Mouse (Mus musculus) neural tube, embryonic 10.5 days (tissue): Measurements from ENCODE around the gene Akirin2.
"Not testable (repeated sequence)": the region's sequence is repeated elsewhere in the genome, so short reads cannot be mapped to it uniquely, and the experiment has no call there.

Source experiments
- DNase-seq: peaks from one replicate; pipeline ENCODE4 v3.0.0-alpha.2; 2017; ENCODE audit warnings: low spot score; ENCODE audit errors: extremely low spot score

Akirin2 gene

GRCm38 (mm10) chr4:34550748-34551097 lies at the start of gene Akirin2:
TSS of gene Akirin2 (plus strand) at chr4:34550937.
- no peak for DNase-seq

- no peak for DNase-seq
Observed at GRCm38 (mm10) chr4:34510305-34510704, 40.4 kb upstream of the Akirin2 start.

DNA sequence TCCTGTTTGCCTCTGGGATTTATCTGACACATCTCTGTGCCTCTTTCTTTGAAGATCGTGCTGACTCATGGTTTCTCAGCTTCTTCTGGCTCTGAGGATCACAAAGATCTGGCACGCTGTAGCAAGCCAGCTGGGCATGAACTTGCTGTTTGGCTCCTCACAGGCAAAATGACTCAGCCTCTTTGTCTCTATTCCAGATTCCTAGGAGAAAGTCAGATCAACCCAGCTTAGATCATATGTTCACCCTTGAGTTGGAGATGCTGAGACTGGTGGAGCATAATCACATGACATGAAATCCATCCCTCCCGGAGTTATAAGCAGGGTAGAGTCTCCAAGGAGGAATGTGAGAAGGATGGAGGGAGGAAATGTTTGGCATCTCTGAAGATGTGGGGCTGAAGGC lies 27.9 kb upstream of the Akirin2 start:
- no peak for DNase-seq

- DNase-seq, result no peak
Observed at GRCm38 (mm10) chr4:34523586-34523985, 27.2 kb upstream of the Akirin2 start.

DNA sequence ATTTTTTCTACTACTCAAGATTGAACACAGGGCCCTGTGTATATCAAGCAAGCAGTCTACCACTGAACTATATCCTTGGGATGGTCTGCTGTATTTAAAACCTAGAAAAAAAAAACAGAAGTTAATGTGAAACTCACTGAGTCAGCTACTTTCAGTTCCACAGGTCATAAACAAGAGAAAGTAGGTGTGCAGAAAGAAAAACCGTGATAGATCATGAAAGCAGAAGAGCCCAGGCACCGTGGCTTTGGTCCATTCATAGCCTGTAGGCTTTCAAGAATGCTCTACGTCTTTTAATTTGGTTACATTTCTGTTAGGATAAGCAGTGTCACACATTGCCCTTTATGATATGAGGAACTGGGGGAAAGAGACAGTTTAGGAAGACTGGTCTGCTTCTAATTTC lies 24.0 kb upstream of the Akirin2 start:
- DNase-seq, result no peak

DNA sequence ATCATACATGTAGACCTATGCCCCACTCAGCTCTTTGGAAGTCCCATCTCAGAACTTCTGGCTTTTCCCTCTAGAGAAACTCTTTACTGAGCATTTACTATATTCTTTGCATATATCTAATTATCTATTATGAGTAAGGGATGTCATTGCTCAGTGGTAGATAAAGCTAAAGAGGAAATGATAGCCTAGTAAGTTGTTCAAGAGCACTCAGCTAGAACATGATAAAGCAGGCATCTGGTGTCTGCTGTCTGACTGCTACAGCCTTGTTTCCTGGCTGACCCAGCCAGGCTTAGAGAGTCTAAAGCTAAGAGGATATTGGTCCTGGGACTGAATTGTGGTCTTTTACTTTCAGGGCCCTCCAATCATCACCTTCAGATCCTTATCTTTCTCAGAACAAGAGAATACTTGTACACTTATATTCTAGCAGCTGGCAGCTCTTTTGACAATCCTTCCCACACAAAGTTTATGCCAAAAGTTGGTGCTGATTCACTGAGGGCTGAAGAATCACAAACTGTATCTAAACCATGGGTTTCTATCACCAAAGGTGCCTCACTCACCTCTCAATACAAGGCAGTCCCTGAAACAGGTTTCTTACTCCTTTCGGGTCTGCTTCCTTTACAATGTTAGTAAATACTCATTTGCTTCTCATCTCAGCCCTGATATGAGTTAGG lies 22.2 kb upstream of the Akirin2 start:
- DNase-seq, result no peak

GRCm38 (mm10) chr4:34529379-34529778 lies 21.4 kb upstream of the Akirin2 start:
- no peak for DNase-seq

DNA sequence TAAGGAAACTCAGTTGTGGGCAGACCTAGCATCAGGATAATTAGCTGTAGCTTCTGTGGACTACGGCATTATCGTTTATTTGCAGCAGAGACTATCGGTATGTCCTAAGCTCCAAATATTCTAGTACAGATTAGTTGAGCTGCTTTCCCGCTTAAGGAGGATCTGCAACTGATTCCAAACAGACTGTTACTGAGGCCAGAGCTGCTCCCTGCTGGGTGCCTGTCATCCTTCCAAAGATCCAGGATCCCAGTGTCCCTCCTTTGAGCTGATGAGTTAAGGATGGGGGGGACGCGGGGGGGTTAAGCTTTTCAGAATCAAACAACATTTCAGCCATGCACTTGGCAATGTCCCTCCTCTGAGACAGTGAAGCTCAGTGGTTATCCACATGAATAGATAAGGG lies 20.8 kb upstream of the Akirin2 start:
- no peak for DNase-seq

DNA sequence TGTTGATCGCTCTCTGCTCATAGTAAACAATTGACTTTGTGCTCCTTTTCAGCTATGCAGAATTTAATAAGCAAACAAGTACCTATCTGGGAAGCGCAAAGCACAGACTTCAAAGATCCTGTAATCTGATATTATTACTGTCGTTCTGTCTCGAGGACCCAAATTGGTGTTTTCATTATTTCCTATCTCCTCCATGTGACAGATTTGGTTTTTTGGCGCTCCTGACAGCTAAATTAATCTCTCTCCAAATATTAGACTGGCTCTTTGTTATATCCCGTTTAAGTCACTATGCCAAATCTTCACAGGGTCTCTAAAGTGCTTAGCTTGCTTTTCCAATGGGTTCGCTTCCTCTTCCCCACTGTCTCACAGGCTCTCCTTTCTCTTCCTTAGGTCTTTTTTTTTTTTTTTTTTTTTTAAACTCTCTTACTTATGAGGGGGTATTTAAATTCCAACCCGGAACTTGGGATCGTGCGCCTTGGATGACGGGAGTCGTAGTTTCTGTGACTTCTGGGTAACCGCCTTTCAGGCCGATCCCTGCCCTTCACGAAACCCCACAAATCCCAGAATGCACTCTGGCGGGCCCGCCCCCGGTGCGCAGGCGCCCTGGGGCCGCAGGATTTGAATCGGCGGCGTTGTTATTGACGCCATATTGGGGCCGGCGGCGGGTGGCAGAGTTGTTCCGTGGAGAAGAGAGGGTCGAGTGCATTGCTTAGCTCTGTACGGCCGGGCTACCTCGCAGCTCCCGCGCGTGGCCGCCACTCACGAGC lies 573 bp upstream of the Akirin2 start:
- DNase-seq, result peak; percentile 97

DNA sequence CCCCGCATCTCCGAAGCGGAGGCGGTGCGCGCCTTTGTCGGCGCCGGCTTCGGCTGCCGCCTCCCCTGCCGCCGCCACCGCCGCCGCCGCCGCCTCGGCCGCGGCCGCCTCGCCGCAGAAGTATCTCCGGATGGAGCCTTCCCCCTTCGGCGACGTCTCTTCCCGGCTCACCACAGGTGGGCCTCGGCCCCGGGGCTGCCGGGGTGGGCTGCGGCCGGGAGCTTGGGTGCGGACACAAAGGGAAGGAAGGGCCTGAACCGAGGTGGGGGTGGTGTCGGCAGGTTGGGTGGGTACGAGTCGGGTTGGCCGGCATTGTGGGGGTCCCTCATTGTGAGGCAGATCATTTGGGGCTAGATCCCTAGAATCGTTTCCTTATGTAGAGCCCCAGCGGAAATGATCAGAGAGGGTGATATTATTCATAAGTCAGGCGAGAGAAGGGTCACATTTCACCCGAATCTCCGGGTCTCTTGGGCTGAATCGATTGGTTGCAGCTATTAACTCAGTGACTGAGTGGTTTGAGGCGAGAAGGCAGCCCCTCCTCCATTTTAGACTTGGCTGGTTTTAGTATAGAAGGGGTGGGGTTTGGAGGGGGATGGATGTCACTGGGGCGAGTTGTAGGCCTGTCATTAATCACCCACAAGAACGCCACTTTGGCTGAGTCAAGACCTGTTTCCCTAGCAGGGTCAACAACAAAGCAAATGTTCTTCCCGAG lies 517 bp downstream of the Akirin2 start:
- peak; percentile 74 for DNase-seq

GRCm38 (mm10) chr4:34551966-34552365 lies 1.2 kb downstream of the Akirin2 start:
- no peak for DNase-seq

DNA sequence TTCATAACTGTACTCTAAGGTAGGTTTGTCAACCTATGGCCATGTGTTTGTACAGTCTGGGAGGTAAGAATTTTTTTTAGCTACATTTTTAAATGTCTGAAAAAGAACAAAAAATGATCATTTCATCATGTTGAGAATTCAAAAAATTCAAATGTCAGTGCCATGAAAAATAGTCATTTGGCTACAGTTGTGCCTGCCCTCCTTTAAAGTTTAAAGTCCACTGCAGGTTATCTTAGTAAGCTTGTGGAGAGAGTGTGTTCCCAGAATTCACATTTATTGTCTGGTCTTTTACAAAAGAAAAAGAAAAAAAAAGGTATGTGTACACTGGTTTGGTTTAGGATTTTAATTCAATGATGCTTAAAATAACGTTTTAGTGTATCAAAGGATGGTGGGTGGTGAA lies 3.9 kb downstream of the Akirin2 start:
- no peak for DNase-seq

DNA sequence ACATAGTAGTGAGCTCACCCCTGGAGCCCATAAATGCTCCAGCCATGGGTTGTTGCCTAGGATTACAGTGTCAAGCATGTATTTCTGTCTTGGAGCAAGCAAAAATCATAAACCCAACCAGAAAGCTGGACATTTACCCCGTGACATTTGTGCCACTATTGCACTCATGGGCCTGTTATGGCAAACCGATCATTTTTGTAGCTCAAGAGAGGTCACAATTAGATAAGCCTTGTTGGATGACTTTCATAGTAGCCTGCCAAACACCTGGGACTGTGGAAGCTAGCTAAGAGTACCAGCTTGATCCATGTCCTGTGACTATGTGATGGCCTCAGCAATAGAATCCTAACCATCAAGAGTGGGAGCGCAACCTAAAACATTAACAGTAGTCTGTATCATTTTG lies 4.9 kb downstream of the Akirin2 start:
- no peak for DNase-seq

DNA sequence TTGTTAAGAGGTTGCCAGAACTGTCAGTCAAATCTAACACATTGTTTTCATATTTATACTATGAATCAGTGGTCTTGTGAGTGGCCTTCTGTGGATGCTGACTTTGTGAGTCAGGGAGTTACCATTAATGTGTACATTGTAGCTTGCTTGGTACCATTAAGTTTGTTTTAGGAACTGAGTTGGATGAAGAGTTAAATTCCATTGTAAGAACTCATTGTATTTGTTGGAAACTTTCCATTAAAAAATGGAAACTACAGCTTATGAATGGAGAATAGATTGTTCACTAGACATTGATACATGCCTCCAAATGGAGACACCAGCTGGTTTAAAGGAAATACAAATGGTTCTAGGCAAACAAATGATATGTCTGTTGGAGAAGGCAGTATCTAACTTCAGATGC lies 5.4 kb downstream of the Akirin2 start:
- no peak for DNase-seq

DNA sequence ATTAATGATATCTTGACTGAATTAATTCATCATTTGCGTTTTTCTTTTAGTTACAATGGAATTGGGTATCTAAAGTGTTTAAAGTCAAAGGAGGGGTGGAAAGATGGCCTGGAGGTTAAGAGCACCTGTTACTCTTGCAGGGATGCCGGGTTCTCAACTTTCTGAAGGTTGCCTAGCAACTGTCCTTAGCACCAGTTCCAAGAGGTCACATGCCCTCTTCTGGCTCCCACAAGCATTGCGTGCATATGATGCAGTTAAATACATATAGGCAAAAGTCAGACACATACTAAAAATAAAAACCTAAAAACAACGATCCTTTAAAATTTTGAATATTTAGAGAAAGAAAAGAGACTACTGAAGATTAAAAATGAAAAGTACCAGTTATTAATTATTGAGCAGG lies 10.2 kb downstream of the Akirin2 start:
- DNase-seq, result peak; percentile 34

DNA sequence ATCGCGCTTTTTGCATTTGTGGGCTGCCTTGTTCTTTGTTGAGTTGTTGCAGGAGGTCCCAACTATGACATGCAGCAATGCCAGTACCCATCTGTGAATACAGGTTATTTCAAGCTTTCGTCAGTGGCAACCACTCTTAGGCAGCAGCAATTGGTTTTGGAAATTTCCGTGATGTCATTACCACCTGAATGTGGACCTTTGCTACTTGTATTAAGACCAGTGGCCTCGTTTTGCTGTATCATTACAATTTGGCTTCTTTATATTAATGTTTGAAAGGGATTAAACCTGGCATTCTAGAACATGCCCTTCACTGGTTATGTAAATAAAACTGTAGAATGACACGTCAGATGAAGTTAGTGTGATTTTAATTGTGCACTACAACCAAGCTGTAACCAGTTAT lies 15.5 kb downstream of the Akirin2 start:
- DNase-seq, result no peak

DNA sequence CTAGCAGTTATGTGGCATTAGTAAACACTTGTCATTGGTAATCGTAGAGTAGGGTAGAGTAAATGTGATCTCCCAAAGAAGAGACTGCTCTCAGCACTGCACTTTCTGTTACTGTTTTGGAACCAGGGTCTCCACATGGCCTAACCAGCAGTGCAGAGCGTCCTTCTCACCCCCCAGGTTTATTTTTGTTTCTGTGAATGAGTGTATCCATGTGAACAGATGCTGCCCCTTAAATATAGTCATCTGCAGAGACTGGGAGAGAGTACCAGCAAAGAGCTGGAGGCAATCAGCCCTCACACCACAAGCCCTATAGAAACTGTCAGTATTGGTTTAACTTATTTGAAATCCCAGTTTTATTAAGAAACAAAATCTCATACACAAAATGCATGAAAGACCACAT lies 22.1 kb downstream of the Akirin2 start:
- no peak for DNase-seq

GRCm38 (mm10) chr4:34577028-34577427 lies 26.3 kb downstream of the Akirin2 start:
- no peak for DNase-seq

DNA sequence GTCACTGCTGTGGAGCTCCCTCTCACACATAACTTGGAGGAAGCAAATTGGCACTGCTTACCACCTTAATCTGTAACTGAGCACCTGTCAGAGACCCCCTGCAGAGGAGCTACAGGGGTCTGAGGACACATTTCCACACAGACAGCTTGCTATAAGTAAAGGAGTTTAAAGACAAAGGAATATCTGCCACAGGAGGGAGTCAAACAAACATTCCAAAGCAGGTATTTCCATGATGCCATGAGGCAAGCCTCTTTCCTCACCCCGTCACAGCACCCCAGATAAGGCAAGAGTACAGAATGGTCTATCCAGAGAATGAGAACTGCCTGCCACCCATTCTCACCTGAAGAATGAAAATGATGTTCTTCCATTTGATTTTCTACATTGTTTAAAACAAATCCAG lies 28.5 kb downstream of the Akirin2 start:
- no peak for DNase-seq

GRCm38 (mm10) chr4:34581489-34581888 lies 30.8 kb downstream of the Akirin2 start:
- DNase-seq, result not testable (repeated sequence)

DNA sequence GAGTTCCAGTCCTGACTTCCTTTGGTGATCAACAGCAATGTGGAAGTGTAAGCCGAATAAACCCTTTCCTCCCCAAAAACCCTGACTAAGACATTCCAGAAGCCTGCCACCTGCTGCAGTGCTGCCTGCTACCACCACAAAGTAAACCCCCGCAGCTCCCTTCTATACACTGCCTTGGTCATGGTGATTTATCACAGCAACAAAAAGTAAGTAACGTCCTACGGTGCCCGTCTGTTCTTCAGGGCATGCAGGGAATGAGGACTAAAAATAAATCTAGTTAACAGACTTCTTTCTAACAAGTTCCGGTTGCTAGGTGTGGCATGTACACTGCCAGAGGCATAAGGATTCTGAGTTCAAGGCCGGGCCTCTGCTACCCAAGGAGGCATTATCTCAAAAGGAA lies 31.3 kb downstream of the Akirin2 start:
- no peak for DNase-seq

GRCm38 (mm10) chr4:34582476-34582875 lies 31.7 kb downstream of the Akirin2 start:
- no peak for DNase-seq

GRCm38 (mm10) chr4:34583427-34583826 lies 32.7 kb downstream of the Akirin2 start:
- DNase-seq, result no peak
